Comparison of ENCODE assay signal across 9 mouse cellular contexts in genomic region chr12:76553917-76554316, GRCm38 (mm10). TPM values are rescaled to one million over a fixed set of nuclear protein-coding genes. Genes with fewer than 3 reads are reported as not detected.
DNase-seq lines count a peak whose midpoint lies in the region; ATAC-seq and TF ChIP-seq lines count a peak whose summit lies in the region.
"Had no signal": no experiment of that assay in that cellular context is flagged by ENCODE, and none has a peak within 500 bp of the region (broad histone marks: within the 10 kb centered on the region; RNA-seq: fewer than 3 reads in every experiment).

No protein-coding gene starts in this region.

- 0 out of 2 replicates have a peak overlapping the region, but pooled peaks have one; percentile 4 for H3K9ac ChIP-seq in liver, embryonic 15.5 days
- H3K9ac ChIP-seq in liver, embryonic 11.5 days (ENCODE audit: low read depth, low read length): no peak overlapping the region

- TF ChIP-seq POLR2A in testis, adult 2 months (IDR thresholded peaks at IDR 0.05; ENCODE audit: control insufficient read depth, low read depth, low read length): no peak

- H3K4me3 ChIP-seq in liver, embryonic 15.5 days (replicated peaks): no peak overlapping the region
- no peak overlapping the region for H3K4me3 ChIP-seq in liver, embryonic 11.5 days (ENCODE audit: low read depth, low read length)
- H3K4me3 ChIP-seq in testis, adult 2 months (ENCODE audit: control insufficient read depth, low read depth, low read length): no peak overlapping the region
- H3K4me3 ChIP-seq: myocyte had no signal

- H3K27me3 ChIP-seq in liver, embryonic 15.5 days: 0 out of 2 replicates have a peak, but pooled peaks cover under 1% of the 10 kb centered on the region
- H3K27me3 ChIP-seq in liver, embryonic 11.5 days (replicated peaks; ENCODE audit: control insufficient read depth, insufficient read depth, low read length): no peaks in the 10 kb centered on the region
- H3K27me3 ChIP-seq in testis, adult 2 months (ENCODE audit: control insufficient read depth, insufficient read depth, low read length): no peaks in the 10 kb centered on the region

- H3K27ac ChIP-seq in liver, embryonic 15.5 days (replicated peaks): no peak overlapping the region
- H3K27ac ChIP-seq in liver, embryonic 11.5 days (ENCODE audit: low read depth, low read length): no peak overlapping the region
- peak overlapping the region; percentile 73; the same call in 1 of the 2 replicates for H3K27ac ChIP-seq in testis, adult 2 months (ENCODE audit: control insufficient read depth, insufficient read depth, low read depth, low read length)

- DNase-seq in liver, embryonic 11.5 days (ENCODE audit: low spot score): no peak
- peak; percentile 66 to 83 for DNase-seq in heart, adult 9 months (ENCODE audit: low spot score in 2 of 2)
- DNase-seq in heart, postnatal 4 days: peak; percentile 58
- no peak for DNase-seq in left cerebral cortex, adult 8-10 months (ENCODE audit: low spot score in 2 of 2)
- DNase-seq in right cerebral cortex, postnatal 10 days (ENCODE audit: low spot score in 2 of 2): no peak
- DNase-seq: cerebellum, postnatal 36 days had no signal

- no peak overlapping the region for H3K4me2 ChIP-seq in liver, embryonic 15.5 days
- H3K4me2 ChIP-seq in liver, embryonic 11.5 days: no peak overlapping the region

- ATAC-seq in liver, embryonic 15.5 days (ENCODE audit: insufficient read depth): no peak
- ATAC-seq in liver, embryonic 11.5 days (replicated peaks; ENCODE audit: low FRiP score): no peak

- H3K36me3 ChIP-seq in liver, embryonic 15.5 days (replicated peaks): no peaks in the 10 kb centered on the region
- H3K36me3 ChIP-seq in liver, embryonic 11.5 days (ENCODE audit: control insufficient read depth, insufficient read depth, low read length): no peaks in the 10 kb centered on the region
- no peaks in the 10 kb centered on the region for H3K36me3 ChIP-seq in testis, adult 2 months (ENCODE audit: control insufficient read depth, insufficient read depth, low read length)

- TF ChIP-seq CTCF in testis, adult 2 months (IDR thresholded peaks at IDR 0.05; ENCODE audit: control insufficient read depth, insufficient read depth, insufficient replicate concordance, low read depth, low read length): no peak

- H3K4me1 ChIP-seq in liver, embryonic 15.5 days (replicated peaks): peaks cover 63% of the 10 kb centered on the region
- H3K4me1 ChIP-seq in liver, embryonic 11.5 days (replicated peaks; ENCODE audit: control insufficient read depth, insufficient read depth, low read length): peaks cover 21% of the 10 kb centered on the region
- peaks cover 4% of the 10 kb centered on the region for H3K4me1 ChIP-seq in testis, adult 2 months (ENCODE audit: control insufficient read depth, insufficient read depth, low read length)

- no peaks in the 10 kb centered on the region for H3K9me3 ChIP-seq in liver, embryonic 15.5 days (replicated peaks)
- H3K9me3 ChIP-seq in liver, embryonic 11.5 days (ENCODE audit: control insufficient read depth, low read length): no peaks in the 10 kb centered on the region

- WGBS in liver, embryonic 15.5 days (ENCODE audit: insufficient replicate concordance): 58% methylated on average over 7 of the region's 7 CpGs
- 83% methylated on average over 7 of the region's 7 CpGs for WGBS in liver, embryonic 11.5 days

RNA-seq across cellular contexts. Expression of gene Plekhg3, which starts 23.2 kb away (rescaled TPM):
- polyA plus RNA-seq in liver, embryonic 15.5 days (2015; fragmentation: Nextera tagmentation; extraction: Ambion mirVana): 3.3 and 4.1 TPM in 2 replicates
- 3.4 and 4.1 TPM in 2 replicates for polyA plus RNA-seq in liver, embryonic 11.5 days (2014; fragmentation: Nextera tagmentation; extraction: Ambion mirVana)
- total RNA-seq in heart, postnatal 4 days (2021): 10 to 100 TPM; 29.5 TPM
- 2.2 and 2.7 TPM in 2 replicates for polyA plus RNA-seq in testis, adult 2 months (2012; rRNA removed)
- total RNA-seq in left cerebral cortex, adult 8-10 months (2022): 10 to 100 TPM; 16.2 to 20.2 (median 19.1) TPM

Comparison
In these comparisons a context has a peak if more than half of its experiments do, and no peak if none do; other contexts are left out.
1. DNase-seq: peak in heart, adult 9 months (2 of 2) and heart, postnatal 4 days (single experiment); none in liver, embryonic 11.5 days (single experiment), left cerebral cortex, adult 8-10 months (0 of 2) and right cerebral cortex, postnatal 10 days (0 of 2).